Mouse (Mus musculus): Measurements from ENCODE around the gene Olfr910.

Olfr910 gene

DNA sequence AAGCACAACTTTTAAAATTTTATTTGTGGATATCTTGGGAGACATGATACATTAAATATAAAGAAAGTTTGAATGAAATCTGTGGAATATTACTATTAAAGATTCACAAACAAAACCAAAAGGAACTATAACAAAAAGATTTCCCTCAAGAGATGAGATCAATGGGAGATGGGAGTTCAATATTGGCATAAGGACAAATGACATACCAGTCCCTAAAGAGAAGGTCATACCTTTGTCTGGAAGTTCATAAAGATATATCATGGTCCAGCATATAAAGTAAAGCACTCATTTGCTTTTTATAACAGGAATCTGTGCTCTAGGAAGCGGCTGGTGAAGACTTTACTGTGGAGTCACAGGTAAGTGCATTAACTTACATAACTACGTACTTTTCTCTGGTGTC, at the start of gene Olfr910:
TSS of gene Olfr910 (plus strand) at position 301 of the 400 bp plus-strand sequence.
- no peak for DNase-seq

DNA sequence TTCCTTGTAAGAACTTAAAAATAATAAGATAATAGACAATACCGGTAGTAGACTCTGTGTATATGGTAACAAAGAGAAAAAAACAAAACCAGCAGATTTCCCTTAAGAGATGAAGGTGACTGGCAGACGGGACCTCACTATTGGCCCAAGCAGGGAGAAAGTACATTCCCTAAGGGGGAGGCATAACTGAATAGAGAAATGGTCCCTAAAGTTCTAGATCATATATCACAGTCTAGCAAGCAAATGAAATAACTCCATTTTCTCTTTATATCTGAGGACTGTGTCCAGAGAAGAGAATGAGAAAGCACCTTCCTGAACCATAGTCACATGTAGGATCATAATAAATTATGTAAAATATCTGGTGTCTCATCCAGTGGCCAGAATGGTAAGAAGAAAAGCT, 42.1 kb upstream of the Olfr910 start, which contains the start of gene Olfr907:
TSS of gene Olfr907 (plus strand) at position 301 of the 400 bp plus-strand sequence.
- no peak for DNase-seq

DNA sequence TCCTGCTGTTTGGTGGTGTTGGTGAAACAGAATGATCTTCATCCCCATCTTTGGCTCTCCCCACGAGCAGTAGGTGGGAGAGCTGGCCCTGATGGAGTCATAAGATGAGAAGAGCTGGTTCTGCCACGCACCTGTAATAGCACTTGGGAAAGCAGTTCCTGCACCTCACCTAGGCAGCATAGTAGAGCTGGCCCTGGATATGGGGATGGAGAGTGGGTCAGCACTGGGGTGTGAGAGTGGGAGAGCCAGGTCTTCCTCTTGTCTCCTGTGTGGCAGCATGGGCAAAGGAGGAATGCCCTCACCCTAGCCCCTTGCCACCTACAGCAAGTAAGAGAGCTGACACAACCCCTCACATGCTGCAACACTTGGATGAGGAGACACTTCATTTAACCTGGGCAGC, 25.3 kb upstream of the Olfr910 start:
- DNase-seq = no peak

DNA sequence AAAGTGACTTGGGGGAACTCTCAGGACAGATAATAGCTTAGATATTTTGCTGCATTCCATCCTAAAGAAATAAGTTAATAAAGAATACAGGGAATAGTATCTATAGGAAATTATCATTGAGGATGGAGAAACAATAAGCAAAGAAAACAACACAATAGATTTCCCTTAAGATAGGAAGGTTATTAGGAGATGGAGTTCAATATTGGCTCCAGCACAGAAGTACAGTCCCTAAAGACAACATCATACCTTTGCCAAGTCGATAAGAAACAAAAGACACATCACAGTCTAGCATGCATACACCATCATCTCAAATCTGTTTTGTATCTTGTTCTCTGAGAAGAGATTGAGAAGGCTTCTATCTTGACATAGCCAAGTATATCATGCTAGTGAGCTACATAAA, 16.4 kb upstream of the Olfr910 start, which contains the start of gene Olfr911-ps1:
TSS of gene Olfr911-ps1 (plus strand) at position 301 of the 400 bp plus-strand sequence.
- no peak for DNase-seq

DNA sequence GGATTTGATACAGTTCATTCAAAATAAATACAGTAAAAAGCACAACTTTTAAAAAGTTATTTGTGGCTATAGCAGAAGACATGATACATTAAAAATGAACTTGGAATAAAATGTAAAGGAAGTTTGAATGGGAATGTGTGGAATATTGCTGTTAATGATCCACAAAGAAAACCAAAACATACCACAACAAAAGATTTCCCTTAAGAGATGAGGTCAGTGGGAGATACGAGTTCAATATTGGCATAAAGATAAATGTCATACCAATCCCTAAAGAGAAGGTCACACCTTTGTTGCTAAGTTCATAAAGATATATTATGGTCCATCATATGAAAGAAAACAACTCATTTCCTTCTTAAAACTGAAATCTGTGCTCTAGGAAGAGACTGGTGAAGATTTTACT, 42.2 kb downstream of the Olfr910 start, which contains the start of gene Olfr912:
TSS of gene Olfr912 (plus strand) at position 301 of the 400 bp plus-strand sequence.
- no peak for DNase-seq

All from B cell, adult 2 months (primary cell).